Mouse (Mus musculus) cerebellum, postnatal 14 days (tissue): ENCODE measurements around the gene Gm10065.
"Not testable (repeated sequence)": the region's sequence is repeated elsewhere in the genome, so short reads cannot be mapped to it uniquely, and the experiment has no call there.

Source experiments
- DNase-seq, 2 experiments: peaks; one replicate each; pipeline ENCODE4 v3.0.0; 2021; ENCODE audit warnings: mixed read lengths in 2 of 2

The Gm10065 gene

GRCm38 (mm10) chr13:21478759-21479670 is at the start of gene Gm10065, which contains the start of gene Zkscan4:
Gm10065 (minus strand) TSS chr13:21479441.
Zkscan4 (plus strand) TSS chr13:21478907.
- DNase-seq = peak; percentile 83 to 86

GRCm38 (mm10) chr13:21506221-21506649 is 27.0 kb upstream of the Gm10065 start:
- peak; percentile 85 to 88 for DNase-seq

- DNase-seq = no peak
Observed at GRCm38 (mm10) chr13:21502296-21502695, 23.1 kb upstream of the Gm10065 start.

GRCm38 (mm10) chr13:21501182-21501581 is 21.9 kb upstream of the Gm10065 start, which contains the start of gene Gm11273:
Gm11273 (minus strand) TSS chr13:21501418.
- DNase-seq = not testable (repeated sequence)

GRCm38 (mm10) chr13:21495080-21495479 is 15.8 kb upstream of the Gm10065 start, which contains the start of gene AK157302:
AK157302 (plus strand) TSS chr13:21495223.
- peak; percentile 7 to 36 for DNase-seq

- DNase-seq = no peak
Observed at GRCm38 (mm10) chr13:21492847-21493246, 13.6 kb upstream of the Gm10065 start.

GRCm38 (mm10) chr13:21486881-21487280 is 7.6 kb upstream of the Gm10065 start:
- DNase-seq = no peak

- DNase-seq = no peak
Observed at GRCm38 (mm10) chr13:21472427-21472826, 6.8 kb downstream of the Gm10065 start.

GRCm38 (mm10) chr13:21469097-21469496 is 10.1 kb downstream of the Gm10065 start:
- DNase-seq = no peak

GRCm38 (mm10) chr13:21468061-21469019 is 10.9 kb downstream of the Gm10065 start, which contains the start of gene Nkapl:
Nkapl (minus strand) TSS chr13:21468509.
- DNase-seq = peak; percentile 85 to 87

GRCm38 (mm10) chr13:21467336-21467735 is 11.9 kb downstream of the Gm10065 start:
- DNase-seq = no peak

GRCm38 (mm10) chr13:21462516-21462915 is 16.7 kb downstream of the Gm10065 start:
- DNase-seq = not testable (repeated sequence)

GRCm38 (mm10) chr13:21456347-21456746 is 22.9 kb downstream of the Gm10065 start:
- DNase-seq = no peak

- DNase-seq = no peak
Observed at GRCm38 (mm10) chr13:21454133-21454532, 25.1 kb downstream of the Gm10065 start.

- DNase-seq = peak; percentile 80 to 85
Observed at GRCm38 (mm10) chr13:21453449-21453848, 25.8 kb downstream of the Gm10065 start, which contains the start of gene Zscan26. Zscan26 (minus strand) TSS chr13:21453730.

- DNase-seq = peak in 1 of 2 experiments; percentile 10
Observed at GRCm38 (mm10) chr13:21453042-21453441, 26.2 kb downstream of the Gm10065 start.

- no peak for DNase-seq
Observed at GRCm38 (mm10) chr13:21447856-21448614, 31.2 kb downstream of the Gm10065 start.

GRCm38 (mm10) chr13:21446796-21447195 is 32.4 kb downstream of the Gm10065 start:
- DNase-seq = no peak

- no peak for DNase-seq
Observed at GRCm38 (mm10) chr13:21441207-21441572, 38.1 kb downstream of the Gm10065 start.

- DNase-seq = peak; percentile 88 to 92
Observed at GRCm38 (mm10) chr13:21440503-21441206, 38.6 kb downstream of the Gm10065 start, which contains the start of gene Pgbd1. Pgbd1 (minus strand) TSS chr13:21441058.

GRCm38 (mm10) chr13:21435476-21435875 is 43.8 kb downstream of the Gm10065 start:
- no peak for DNase-seq
